Mouse (Mus musculus): ENCODE data around the gene Adgrg6. TPM values are rescaled to one million over a fixed set of nuclear protein-coding genes. Genes with fewer than 3 reads are reported as not detected.

The Adgrg6 gene
- polyA plus RNA-seq, 1 experiment from 2014 or later = 2.1 TPM

GRCm38 (mm10) chr10:14482483-14482882 lies 63.0 kb downstream of the Adgrg6 start:
- no peak overlapping the region for H3K27ac ChIP-seq (replicated peaks)
- no peaks in the 10 kb centered on the region for H3K36me3 ChIP-seq
- H3K27me3 ChIP-seq = no peaks in the 10 kb centered on the region
- H3K4me2 ChIP-seq = no peak overlapping the region
- no peaks in the 10 kb centered on the region for H3K4me1 ChIP-seq (replicated peaks)
- H3K9me3 ChIP-seq = no peaks in the 10 kb centered on the region
- 28% methylated on average over 5 of the region's 5 CpGs for WGBS
- peak; percentile 71 for ATAC-seq (ENCODE audit: low FRiP score, low read depth)
- H3K4me3 ChIP-seq = no peak overlapping the region
- no peak overlapping the region for H3K9ac ChIP-seq

- Histone ChIP-seq H3K4me3 (no peak overlapping the region), H3K4me1 (replicated peaks) (no peaks in the 10 kb centered on the region), H3K9ac (no peak overlapping the region), H3K36me3 (no peaks in the 10 kb centered on the region), H3K9me3 (no peaks in the 10 kb centered on the region), H3K27ac (replicated peaks) (no peak overlapping the region), H3K27me3 (no peaks in the 10 kb centered on the region), H3K4me2 (no peak overlapping the region)
- no peak for ATAC-seq (ENCODE audit: low FRiP score, low read depth)
- 51% methylated on average over 5 of the region's 5 CpGs for WGBS
These were observed 64.5 kb downstream of the Adgrg6 start for GRCm38 (mm10) chr10:14480928-14481327.

- ATAC-seq (ENCODE audit: low FRiP score, low read depth) = no peak
- H3K27ac ChIP-seq (replicated peaks) = no peak overlapping the region
- no peak overlapping the region for H3K9ac ChIP-seq
- H3K27me3 ChIP-seq = no peaks in the 10 kb centered on the region
- H3K4me3 ChIP-seq = no peak overlapping the region
- H3K9me3 ChIP-seq = no peaks in the 10 kb centered on the region
- 62% methylated on average over 1 of the region's 1 CpGs for WGBS
- H3K4me1 ChIP-seq (replicated peaks) = no peaks in the 10 kb centered on the region
- no peak overlapping the region for H3K4me2 ChIP-seq
- no peaks in the 10 kb centered on the region for H3K36me3 ChIP-seq
These were observed 69.1 kb downstream of the Adgrg6 start for GRCm38 (mm10) chr10:14476393-14476792.

- ATAC-seq (ENCODE audit: low FRiP score, low read depth) = no peak
- Histone ChIP-seq H3K4me3 (no peak overlapping the region), H3K27ac (replicated peaks) (no peak overlapping the region), H3K9ac (no peak overlapping the region), H3K9me3 (no peaks in the 10 kb centered on the region), H3K4me2 (no peak overlapping the region), H3K4me1 (replicated peaks) (no peaks in the 10 kb centered on the region), H3K27me3 (no peaks in the 10 kb centered on the region), H3K36me3 (no peaks in the 10 kb centered on the region)
- 93% methylated on average over 2 of the region's 2 CpGs for WGBS
These were observed 69.8 kb downstream of the Adgrg6 start for GRCm38 (mm10) chr10:14475641-14476040.

- Histone ChIP-seq H3K4me1 (replicated peaks) (no peaks in the 10 kb centered on the region), H3K27me3 (no peaks in the 10 kb centered on the region), H3K4me2 (no peak overlapping the region), H3K4me3 (no peak overlapping the region), H3K36me3 (no peaks in the 10 kb centered on the region), H3K9ac (no peak overlapping the region), H3K27ac (replicated peaks) (no peak overlapping the region), H3K9me3 (no peaks in the 10 kb centered on the region)
- ATAC-seq (ENCODE audit: low FRiP score, low read depth) = no peak
- WGBS = 86% methylated on average over 8 of the region's 8 CpGs
These were observed 70.7 kb downstream of the Adgrg6 start for GRCm38 (mm10) chr10:14474541-14475305.

GRCm38 (mm10) chr10:14471039-14471550 lies 74.4 kb downstream of the Adgrg6 start:
- Histone ChIP-seq H3K9ac (no peak overlapping the region), H3K4me2 (no peak overlapping the region), H3K27me3 (no peaks in the 10 kb centered on the region), H3K4me3 (no peak overlapping the region), H3K27ac (replicated peaks) (no peak overlapping the region), H3K36me3 (no peaks in the 10 kb centered on the region), H3K4me1 (replicated peaks) (no peaks in the 10 kb centered on the region), H3K9me3 (no peaks in the 10 kb centered on the region)
- no peak for ATAC-seq (ENCODE audit: low FRiP score, low read depth)
- WGBS = 41% methylated on average over 5 of the region's 5 CpGs

- WGBS = 86% methylated on average over 10 of the region's 10 CpGs
These were observed 76.8 kb downstream of the Adgrg6 start for GRCm38 (mm10) chr10:14468623-14469022.

GRCm38 (mm10) chr10:14463796-14464511 lies 81.5 kb downstream of the Adgrg6 start:
- Histone ChIP-seq H3K4me3 (no peak overlapping the region), H3K9me3 (no peaks in the 10 kb centered on the region), H3K27ac (replicated peaks) (no peak overlapping the region), H3K4me1 (replicated peaks) (no peaks in the 10 kb centered on the region), H3K9ac (no peak overlapping the region), H3K27me3 (no peaks in the 10 kb centered on the region), H3K36me3 (no peaks in the 10 kb centered on the region), H3K4me2 (no peak overlapping the region)
- WGBS = 67% methylated on average over 4 of the region's 4 CpGs
- no peak; the same call in 1 of the 2 replicates for ATAC-seq (ENCODE audit: low FRiP score, low read depth)

More at GRCm38 (mm10) chr10:14468623-14469022, 76.8 kb downstream of the Adgrg6 start:
- H3K9me3 ChIP-seq = no peaks in the 10 kb centered on the region
- no peak for ATAC-seq (ENCODE audit: low FRiP score, low read depth)
- no peak overlapping the region for H3K4me3 ChIP-seq
- no peak overlapping the region for H3K4me2 ChIP-seq
- no peak overlapping the region for H3K9ac ChIP-seq
- no peaks in the 10 kb centered on the region for H3K4me1 ChIP-seq (replicated peaks)
- H3K27ac ChIP-seq (replicated peaks) = no peak overlapping the region
- no peaks in the 10 kb centered on the region for H3K27me3 ChIP-seq
- H3K36me3 ChIP-seq = no peaks in the 10 kb centered on the region

GRCm38 (mm10) chr10:14460933-14461514 lies 84.4 kb downstream of the Adgrg6 start:
- Histone ChIP-seq H3K27ac (replicated peaks) (no peak overlapping the region), H3K4me3 (no peak overlapping the region), H3K4me2 (no peak overlapping the region), H3K27me3 (no peaks in the 10 kb centered on the region), H3K36me3 (no peaks in the 10 kb centered on the region), H3K4me1 (replicated peaks) (no peaks in the 10 kb centered on the region), H3K9me3 (no peaks in the 10 kb centered on the region), H3K9ac (no peak overlapping the region)
- WGBS = 82% methylated on average over 4 of the region's 4 CpGs
- ATAC-seq (ENCODE audit: low FRiP score, low read depth) = no peak

GRCm38 (mm10) chr10:14460252-14460932 lies 85.1 kb downstream of the Adgrg6 start:
- H3K4me1 ChIP-seq (replicated peaks) = no peaks in the 10 kb centered on the region
- 70% methylated on average over 5 of the region's 5 CpGs for WGBS
- no peak for ATAC-seq (ENCODE audit: low FRiP score, low read depth)
- no peaks in the 10 kb centered on the region for H3K27me3 ChIP-seq
- no peak overlapping the region for H3K27ac ChIP-seq (replicated peaks)
- no peak overlapping the region for H3K4me3 ChIP-seq
- no peaks in the 10 kb centered on the region for H3K36me3 ChIP-seq
- H3K4me2 ChIP-seq = no peak overlapping the region
- no peaks in the 10 kb centered on the region for H3K9me3 ChIP-seq
- H3K9ac ChIP-seq = no peak overlapping the region

GRCm38 (mm10) chr10:14459819-14460218 lies 85.6 kb downstream of the Adgrg6 start:
- H3K27me3 ChIP-seq = no peaks in the 10 kb centered on the region
- 91% methylated on average over 7 of the region's 7 CpGs for WGBS

More at GRCm38 (mm10) chr10:14459819-14460218, 85.6 kb downstream of the Adgrg6 start:
- H3K4me1 ChIP-seq (replicated peaks) = no peaks in the 10 kb centered on the region
- no peaks in the 10 kb centered on the region for H3K36me3 ChIP-seq
- no peak for ATAC-seq (ENCODE audit: low FRiP score, low read depth)
- H3K9me3 ChIP-seq = no peaks in the 10 kb centered on the region
- no peak overlapping the region for H3K27ac ChIP-seq (replicated peaks)
- H3K4me3 ChIP-seq = no peak overlapping the region
- no peak overlapping the region for H3K4me2 ChIP-seq
- no peak overlapping the region for H3K9ac ChIP-seq
